Mouse (Mus musculus) forebrain, embryonic 14.5 days (tissue): ENCODE data around the gene Fdx1l. TPM values are rescaled to one million over a fixed set of nuclear protein-coding genes. Genes with fewer than 3 reads are reported as not detected.
A peak's percentile ranks its signal among the peaks of the same experiment; 100 is the strongest.

Source experiments
- ATAC-seq: fragments of 200-750 bp; cut with Nextera tagmentation; 2 replicates; pipeline ENCODE4 v1.8.0; 2017; ENCODE audit warnings: mild to moderate bottlenecking, moderate library complexity
- DNase-seq: peaks from one replicate; pipeline ENCODE4 v3.0.0-alpha.2; 2015; ENCODE audit warnings: low spot score
- H3K27ac ChIP-seq: fragments of 300-500 bp; sonication (generic); 2 replicates; pipeline ENCODE4 v1.5.1; 2014; ENCODE audit warnings: low read depth, mild to moderate bottlenecking, control low read depth, low read length, moderate library complexity
- H3K27me3 ChIP-seq: fragments of 300-500 bp; sonication (generic); replicated peaks from 2 replicates; pipeline ENCODE4 v1.6.1; 2014; ENCODE audit warnings: low read length, control low read depth, mixed read lengths; ENCODE audit not compliant: control insufficient read depth, insufficient read depth
- H3K36me3 ChIP-seq: fragments of 300-500 bp; sonication (generic); 2 replicates; pipeline ENCODE4 v1.6.1; 2014; ENCODE audit warnings: low read length, control low read depth; ENCODE audit not compliant: control insufficient read depth, insufficient read depth
- H3K4me1 ChIP-seq: fragments of 300-500 bp; sonication (generic); 2 replicates; pipeline ENCODE4 v1.6.1; 2014; ENCODE audit warnings: antibody characterized with exemption, low read length, control low read depth; ENCODE audit not compliant: control insufficient read depth, insufficient read depth
- H3K4me2 ChIP-seq: fragments of 300-500 bp; sonication (generic); 2 replicates; pipeline ENCODE4 v1.6.1; 2014; ENCODE audit warnings: mild to moderate bottlenecking, control low read depth, low read length
- H3K4me3 ChIP-seq: fragments of 300-500 bp; sonication (generic); 2 replicates; pipeline ENCODE4 v1.5.1; 2014; ENCODE audit warnings: low read depth, low read length, control low read depth
- H3K9ac ChIP-seq: fragments of 300-500 bp; sonication (generic); 2 replicates; pipeline ENCODE4 v1.6.1; 2014; ENCODE audit warnings: mild to moderate bottlenecking, low read length, control low read depth, moderate library complexity
- H3K9me3 ChIP-seq: fragments of 300-500 bp; sonication (generic); replicated peaks from 2 replicates; pipeline ENCODE4 v1.6.1; 2016; ENCODE audit warnings: low read length, control low read depth, mixed read lengths; ENCODE audit not compliant: control insufficient read depth
- WGBS: fragments of 180-500 bp; shearing (Covaris S2); extraction: QIAGEN DNeasy Blood & Tissue Kit; methylation state at CpG from one replicate; pipeline ENCODE4 v1.1.7; 2014; 5-methylcytosine and 5-hydroxymethylcytosine counted together
- polyA plus RNA-seq: library from polyadenylated mRNA; unstranded; fragments of >200 nt; fragmentation: Nextera tagmentation; extraction: Ambion mirVana; gene quantifications from 2 replicates; pipeline ENCODE4 v1.2.1, GENCODE M21; 2014

Gene Fdx1l
- polyA plus RNA-seq, 1 experiment from 2014 or later, result 69.8 TPM

GRCm38 (mm10) chr9:21090537-21090936 lies 17.1 kb upstream of the Fdx1l start:
- 86% methylated on average over 1 of the region's 1 CpGs for WGBS
- DNase-seq, result no peak
- no peaks in the 10 kb centered on the region for H3K9me3 ChIP-seq
- H3K27me3 ChIP-seq, result no peaks in the 10 kb centered on the region
- H3K4me1 ChIP-seq, result peaks cover 8% of the 10 kb centered on the region
- no peak overlapping the region for H3K27ac ChIP-seq
- H3K4me3 ChIP-seq, result peak overlapping the region; percentile 66
- peaks cover 48% of the 10 kb centered on the region for H3K36me3 ChIP-seq
- no peak for ATAC-seq
- peak overlapping the region; percentile 73 for H3K9ac ChIP-seq
- H3K4me2 ChIP-seq, result peak overlapping the region; percentile 88

DNA sequence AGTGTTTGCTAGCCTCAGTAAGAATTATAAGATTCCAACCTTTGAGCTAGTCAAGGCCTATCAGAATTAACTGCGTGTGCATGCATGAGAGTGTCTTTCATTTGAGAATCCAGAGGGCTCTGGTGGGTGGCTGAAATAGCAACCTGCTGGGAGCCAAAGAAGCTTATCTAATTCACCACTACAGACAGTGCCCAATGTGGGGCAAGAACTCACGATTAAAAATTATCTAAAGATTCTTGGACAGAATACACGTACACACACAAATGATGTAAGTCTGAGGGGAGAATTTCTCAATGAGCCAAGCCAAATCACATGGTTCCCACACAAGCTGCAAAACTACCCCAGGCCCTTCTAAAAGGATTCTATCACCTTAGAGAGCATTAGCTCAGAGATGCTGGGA lies 9.9 kb upstream of the Fdx1l start:
- H3K27me3 ChIP-seq, result no peaks in the 10 kb centered on the region
- no peak overlapping the region for H3K4me2 ChIP-seq
- H3K36me3 ChIP-seq, result peaks cover 97% of the 10 kb centered on the region
- H3K4me3 ChIP-seq, result no peak overlapping the region
- H3K9ac ChIP-seq, result no peak overlapping the region
- ATAC-seq (no peak), DNase-seq (no peak)
- no peaks in the 10 kb centered on the region for H3K9me3 ChIP-seq
- WGBS, result 82% methylated on average over 3 of the region's 3 CpGs
- no peak overlapping the region for H3K27ac ChIP-seq
- no peaks in the 10 kb centered on the region for H3K4me1 ChIP-seq

- H3K4me1 ChIP-seq, result no peaks in the 10 kb centered on the region
- H3K27me3 ChIP-seq, result no peaks in the 10 kb centered on the region
- 88% methylated on average over 9 of the region's 9 CpGs for WGBS
- no peak overlapping the region for H3K9ac ChIP-seq
- peaks cover 97% of the 10 kb centered on the region for H3K36me3 ChIP-seq
- no peaks in the 10 kb centered on the region for H3K9me3 ChIP-seq
- H3K27ac ChIP-seq, result no peak overlapping the region
- DNase-seq (no peak), ATAC-seq (no peak)
- no peak overlapping the region for H3K4me2 ChIP-seq
- no peak overlapping the region for H3K4me3 ChIP-seq
Measured at GRCm38 (mm10) chr9:21081127-21081526, 7.7 kb upstream of the Fdx1l start.

- WGBS, result 90% methylated on average over 3 of the region's 3 CpGs
Measured at GRCm38 (mm10) chr9:21075625-21076024, 2.2 kb upstream of the Fdx1l start.

GRCm38 (mm10) chr9:21074173-21074572 lies 759 bp upstream of the Fdx1l start:
- Histone ChIP-seq H3K4me3 (no peak overlapping the region), H3K27me3 (no peaks in the 10 kb centered on the region), H3K4me2 (no peak overlapping the region), H3K4me1 (peaks cover 8% of the 10 kb centered on the region), H3K36me3 (peaks cover 49% of the 10 kb centered on the region), H3K27ac (no peak overlapping the region), H3K9me3 (no peaks in the 10 kb centered on the region), H3K9ac (no peak overlapping the region)
- no peak for ATAC-seq
- whole genome bisulfite sequencing, result 77% methylated on average over 1 of the region's 1 CpGs
- no peak for DNase-seq

More at GRCm38 (mm10) chr9:21075625-21076024, 2.2 kb upstream of the Fdx1l start:
- no peaks in the 10 kb centered on the region for H3K9me3 ChIP-seq
- DNase-seq (no peak), ATAC-seq (no peak)
- no peak overlapping the region for H3K4me3 ChIP-seq
- peaks cover 8% of the 10 kb centered on the region for H3K4me1 ChIP-seq
- H3K4me2 ChIP-seq, result no peak overlapping the region
- H3K27ac ChIP-seq, result no peak overlapping the region
- no peak overlapping the region for H3K9ac ChIP-seq
- peaks cover 64% of the 10 kb centered on the region for H3K36me3 ChIP-seq
- no peaks in the 10 kb centered on the region for H3K27me3 ChIP-seq

- DNase-seq (peak; percentile 6), ATAC-seq (peak; percentile 21)
- Histone ChIP-seq H3K27ac (no peak overlapping the region), H3K4me3 (peak overlapping the region; percentile 82), H3K36me3 (peaks cover 41% of the 10 kb centered on the region), H3K27me3 (no peaks in the 10 kb centered on the region), H3K9ac (peak overlapping the region; percentile 85), H3K4me2 (peak overlapping the region; percentile 92), H3K9me3 (no peaks in the 10 kb centered on the region), H3K4me1 (peaks cover 8% of the 10 kb centered on the region)
- 17% methylated on average over 4 of the region's 4 CpGs for WGBS
Measured at GRCm38 (mm10) chr9:21072641-21073040, 773 bp downstream of the Fdx1l start.

DNA sequence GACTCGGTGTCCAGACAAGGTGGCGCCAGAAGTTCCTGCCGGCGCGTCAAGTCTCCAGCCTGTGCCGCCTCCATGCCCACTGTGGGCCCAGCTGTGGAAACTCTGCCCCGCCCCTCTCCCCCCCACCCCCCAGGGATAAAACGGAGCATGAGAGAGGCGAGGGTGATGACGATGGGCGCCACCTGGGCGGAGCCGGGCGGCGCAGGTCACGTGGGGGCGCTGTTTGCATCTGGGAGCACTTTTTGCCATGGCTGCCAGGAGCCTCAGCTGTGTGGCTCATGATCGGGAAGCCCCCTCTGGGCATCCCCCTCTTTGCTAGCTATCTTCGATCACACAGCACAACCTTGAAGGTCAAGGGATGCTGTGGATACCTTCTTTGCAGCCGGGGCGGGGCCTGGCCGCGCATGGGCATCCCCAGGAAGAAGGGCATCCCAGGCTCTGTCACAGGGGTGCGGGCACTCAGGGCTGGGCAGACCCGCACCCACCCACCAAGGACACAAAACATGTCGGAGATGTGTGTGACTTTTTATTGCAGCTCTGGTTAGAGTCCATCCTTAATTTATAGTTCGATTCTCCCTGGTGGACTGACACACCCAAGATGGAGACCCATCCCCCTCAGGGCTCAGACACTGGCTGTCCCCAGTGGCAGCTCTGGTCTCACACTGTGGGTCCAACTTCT lies 6.3 kb downstream of the Fdx1l start, which contains the start of gene Zglp1:
Zglp1 (minus strand) TSS at position 88 of the 679 bp plus-strand sequence.
- no peaks in the 10 kb centered on the region for H3K4me1 ChIP-seq
- H3K27me3 ChIP-seq, result no peaks in the 10 kb centered on the region
- no peak within 1 kb of the TSS for H3K27ac ChIP-seq
- 83% methylated on average over 26 of the region's 27 CpGs for WGBS
- no peaks in the 10 kb centered on the region for H3K9me3 ChIP-seq
- H3K36me3 ChIP-seq, result peaks cover 39% of the 10 kb centered on the region
- ATAC-seq (no peak), DNase-seq (no peak)
- H3K9ac ChIP-seq, result no peak within 1 kb of the TSS
- no peak within 1 kb of the TSS for H3K4me2 ChIP-seq
- H3K4me3 ChIP-seq, result no peak within 1 kb of the TSS

GRCm38 (mm10) chr9:21062928-21063327 lies 10.5 kb downstream of the Fdx1l start:
- Histone ChIP-seq H3K9ac (no peak overlapping the region), H3K4me1 (no peaks in the 10 kb centered on the region), H3K27me3 (no peaks in the 10 kb centered on the region), H3K9me3 (no peaks in the 10 kb centered on the region), H3K4me2 (no peak overlapping the region), H3K36me3 (peaks cover 34% of the 10 kb centered on the region), H3K27ac (no peak overlapping the region), H3K4me3 (no peak overlapping the region)
- 87% methylated on average over 2 of the region's 2 CpGs for WGBS
- DNase-seq, result no peak
- no peak for ATAC-seq

DNA sequence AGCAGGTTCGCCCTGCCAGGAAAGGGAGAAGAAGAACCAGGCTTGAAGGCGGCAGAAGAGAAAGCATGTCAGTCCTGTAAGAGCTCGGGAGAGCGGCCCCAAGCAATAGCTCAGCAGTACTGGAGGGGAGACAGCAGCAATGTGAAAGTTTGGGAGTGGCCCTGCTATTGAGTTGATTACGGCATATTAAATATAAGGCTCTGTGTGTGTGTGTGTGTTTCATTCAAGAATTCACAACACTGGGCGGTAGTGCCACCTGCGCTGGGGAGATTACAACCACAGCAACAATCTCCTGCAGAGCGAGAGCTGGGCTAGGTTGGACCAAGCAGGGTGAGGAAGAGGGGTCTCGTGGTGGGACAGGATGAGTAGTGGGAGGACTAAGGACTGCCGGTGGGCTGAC lies 21.8 kb downstream of the Fdx1l start:
- ATAC-seq, result no peak
- WGBS, result 66% methylated on average over 10 of the region's 10 CpGs
- H3K4me3 ChIP-seq, result no peak overlapping the region

More for the DNA sequence above, 21.8 kb downstream of the Fdx1l start:
- H3K27me3 ChIP-seq, result no peaks in the 10 kb centered on the region
- no peak overlapping the region for H3K4me2 ChIP-seq
- H3K4me1 ChIP-seq, result no peaks in the 10 kb centered on the region
- H3K36me3 ChIP-seq, result no peaks in the 10 kb centered on the region
- no peak overlapping the region for H3K9ac ChIP-seq
- no peak for DNase-seq
- no peaks in the 10 kb centered on the region for H3K9me3 ChIP-seq
- H3K27ac ChIP-seq, result no peak overlapping the region
